Mouse (Mus musculus) left cerebral cortex, postnatal 14 days (tissue): ENCODE data around the gene Rtn4r. TPM values are rescaled to one million over a fixed set of nuclear protein-coding genes. Genes with fewer than 3 reads are reported as not detected.

Experiments used
- DNase-seq, 2 experiments: peaks; one replicate each; pipeline ENCODE4 v3.0.0; 2021 to 2022; ENCODE audit warnings: low spot score in 2 of 2, mixed read lengths in 1 of 2
- intact Hi-C: fragments of 180-260 bp; cut with DNase I; formaldehyde crosslinking; loops from one replicate; pipeline ENCODE4 v1.15.1; 2025
- total RNA-seq, 2 experiments: library from RNA; stranded (reverse); gene quantifications; 2 replicates each; pipeline ENCODE4 v1.2.3; 2021

Rtn4r gene
- total RNA-seq, 2 experiments from 2014 or later = 105 to 118 TPM

GRCm38 (mm10) chr16:18122740-18123139 is 4.7 kb upstream of the Rtn4r start:
- intact Hi-C loops = no loop called here
- DNase-seq = no peak

- DNase-seq = no peak
- intact Hi-C loops = no loop called here
These were observed 4.0 kb upstream of the Rtn4r start for GRCm38 (mm10) chr16:18123471-18123870.

- intact Hi-C loops = no loop called here
- no peak for DNase-seq
These were observed 3.4 kb upstream of the Rtn4r start for GRCm38 (mm10) chr16:18124040-18124439.

GRCm38 (mm10) chr16:18124626-18125025 is 2.8 kb upstream of the Rtn4r start:
- intact Hi-C loops = no loop called here
- no peak for DNase-seq

GRCm38 (mm10) chr16:18125131-18125530 is 2.3 kb upstream of the Rtn4r start:
- intact Hi-C loops = no loop called here
- DNase-seq = no peak

GRCm38 (mm10) chr16:18126211-18126610 is 1.2 kb upstream of the Rtn4r start:
- DNase-seq = no peak
- intact Hi-C loops = loop anchor here (2.0 kb wide), 1 partner anchor 85 kb away; no protein-coding TSS in a partner anchor

- peak in 1 of 2 experiments; percentile 44 for DNase-seq
- intact Hi-C loops = loop anchor here (1.0 to 2.0 kb wide), 2 partner anchors 44 to 83 kb away; no protein-coding TSS in a partner anchor
These were observed 575 bp downstream of the Rtn4r start for GRCm38 (mm10) chr16:18127871-18128563.

GRCm38 (mm10) chr16:18128564-18128935 is 1.1 kb downstream of the Rtn4r start:
- intact Hi-C loops = no loop called here
- peak in 1 of 2 experiments; percentile 62 for DNase-seq

- DNase-seq = no peak
These were observed 2.0 kb downstream of the Rtn4r start for GRCm38 (mm10) chr16:18129413-18129812.

GRCm38 (mm10) chr16:18130288-18130687 is 2.8 kb downstream of the Rtn4r start:
- intact Hi-C loops = no loop called here
- no peak for DNase-seq

More at GRCm38 (mm10) chr16:18129413-18129812, 2.0 kb downstream of the Rtn4r start:
- intact Hi-C loops = no loop called here

- intact Hi-C loops = no loop called here
- no peak for DNase-seq
These were observed 3.3 kb downstream of the Rtn4r start for GRCm38 (mm10) chr16:18130705-18131104.

GRCm38 (mm10) chr16:18131245-18131939 is 4.0 kb downstream of the Rtn4r start:
- DNase-seq = peak in 1 of 2 experiments; percentile 67
- intact Hi-C loops = no loop called here

GRCm38 (mm10) chr16:18132026-18132425 is 4.6 kb downstream of the Rtn4r start:
- intact Hi-C loops = no loop called here
- DNase-seq = no peak

- intact Hi-C loops = no loop called here
These were observed 5.1 kb downstream of the Rtn4r start for GRCm38 (mm10) chr16:18132575-18132974.

GRCm38 (mm10) chr16:18133133-18133920 is 5.9 kb downstream of the Rtn4r start:
- intact Hi-C loops = no loop called here
- no peak for DNase-seq

More at GRCm38 (mm10) chr16:18132575-18132974, 5.1 kb downstream of the Rtn4r start:
- no peak for DNase-seq

- intact Hi-C loops = no loop called here
- no peak for DNase-seq
These were observed 7.8 kb downstream of the Rtn4r start for GRCm38 (mm10) chr16:18135196-18135595.

- intact Hi-C loops = no loop called here
- DNase-seq = no peak
These were observed 8.6 kb downstream of the Rtn4r start for GRCm38 (mm10) chr16:18136015-18136414.

GRCm38 (mm10) chr16:18144201-18144600 is 16.8 kb downstream of the Rtn4r start:
- peak; percentile 81 to 89 for DNase-seq

GRCm38 (mm10) chr16:18145341-18145867 is 18.0 kb downstream of the Rtn4r start:
- intact Hi-C loops = no loop called here
- no peak for DNase-seq

More at GRCm38 (mm10) chr16:18144201-18144600, 16.8 kb downstream of the Rtn4r start:
- intact Hi-C loops = no loop called here
